Mouse (Mus musculus): ENCODE measurements around the gene Mgat5. TPM values are rescaled to one million over a fixed set of nuclear protein-coding genes. Genes with fewer than 3 reads are reported as not detected.

Mgat5 gene
- polyA plus RNA-seq, 1 experiment, result 4.9 TPM

DNA sequence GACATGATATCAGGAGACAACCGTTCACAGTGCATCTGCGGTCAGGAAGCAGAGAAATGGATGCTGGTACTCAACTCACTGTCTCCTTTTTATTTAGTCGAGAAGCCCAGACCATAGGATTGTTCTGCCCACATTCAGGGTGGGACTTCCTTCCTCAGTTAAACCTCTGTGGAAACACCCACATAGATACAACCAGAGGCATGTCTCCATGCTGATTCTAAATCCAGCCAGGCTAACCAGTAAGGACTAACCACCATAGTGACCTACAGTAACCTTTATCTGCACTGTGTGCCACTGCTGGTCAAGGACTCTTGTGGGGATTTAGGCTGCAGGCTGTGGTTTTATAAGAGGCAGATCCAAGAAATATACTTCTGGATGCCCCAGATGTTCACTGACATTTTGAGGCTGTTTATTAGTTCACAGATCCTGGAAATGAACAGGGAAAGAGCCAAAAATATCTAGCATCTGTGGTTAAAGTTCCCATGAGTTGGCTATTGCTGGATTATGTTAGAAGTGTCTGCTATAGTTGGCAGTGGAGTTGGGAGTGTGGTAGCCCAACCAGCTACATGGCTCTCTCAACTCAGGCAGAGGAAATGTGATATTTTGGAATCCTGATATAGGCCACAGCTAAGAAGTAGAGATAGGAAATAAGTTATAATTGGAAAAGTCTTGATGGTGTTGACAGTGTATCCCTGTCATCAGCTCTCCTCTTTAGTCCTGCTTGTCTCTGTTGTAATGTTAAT lies 143.2 kb downstream of the Mgat5 start:
- TF ChIP-seq POLR2A (IDR thresholded peaks at IDR 0.05; ENCODE audit: low read depth, low read length) (no peak), CTCF (IDR thresholded peaks at IDR 0.05; ENCODE audit: extremely low read depth, insufficient read depth, insufficient read length, insufficient replicate concordance) (no peak)
- no peaks in the 10 kb centered on the region for H3K36me3 ChIP-seq (ENCODE audit: control insufficient read depth, insufficient read depth, low read length)
- H3K4me1 ChIP-seq (ENCODE audit: control insufficient read depth, insufficient read depth, insufficient read length), result peaks cover 19% of the 10 kb centered on the region; the same call in 1 of the 2 replicates
- DNase-seq (ENCODE audit: low read depth in 1 of 2, low spot score in 2 of 2), result no peak
- H3K4me3 ChIP-seq (ENCODE audit: extremely low read depth, insufficient read depth, insufficient read length), result no peak overlapping the region
- no peaks in the 10 kb centered on the region for H3K27me3 ChIP-seq (ENCODE audit: control insufficient read depth, insufficient read depth, low read length)
- 39% methylated on average over 3 of the region's 3 CpGs for WGBS
- no peak overlapping the region for H3K27ac ChIP-seq (ENCODE audit: insufficient read depth, low read length)

DNA sequence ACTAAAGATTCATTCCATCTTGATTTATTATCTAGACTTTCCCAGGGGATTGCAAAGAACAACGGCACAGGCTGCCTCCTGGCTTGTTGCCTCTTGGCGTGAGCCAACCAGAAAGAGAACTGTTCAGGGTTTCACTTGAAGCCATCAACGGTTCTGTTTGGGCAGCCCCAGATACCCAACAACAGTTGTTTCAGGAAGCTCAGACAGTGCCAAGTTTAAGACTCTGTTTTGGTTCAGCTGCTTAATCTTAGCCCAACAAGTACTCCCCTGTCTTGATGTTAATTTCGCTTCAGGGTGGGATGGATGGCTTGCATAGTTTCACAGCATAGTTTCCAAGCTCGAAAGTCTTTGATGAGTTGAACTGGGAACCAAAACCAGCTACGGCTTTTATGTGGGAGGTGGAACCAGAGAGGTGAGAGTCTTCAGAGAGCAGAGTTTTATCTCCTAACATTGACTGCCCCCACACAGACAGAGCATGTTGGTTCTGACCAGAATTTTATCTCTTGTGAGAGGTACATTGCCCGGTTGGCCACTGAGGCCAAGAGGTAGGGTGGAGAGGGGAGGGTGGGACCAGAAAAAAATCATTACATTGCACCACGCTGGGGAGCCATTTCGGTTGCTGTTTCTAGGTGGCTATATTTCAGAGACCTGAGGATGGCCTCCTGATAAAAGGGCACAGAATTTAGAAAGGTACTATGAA lies 144.0 kb downstream of the Mgat5 start:
- Histone ChIP-seq H3K27ac (ENCODE audit: insufficient read depth, low read length) (no peak overlapping the region), H3K4me3 (ENCODE audit: extremely low read depth, insufficient read depth, insufficient read length) (no peak overlapping the region), H3K36me3 (ENCODE audit: control insufficient read depth, insufficient read depth, low read length) (no peaks in the 10 kb centered on the region), H3K27me3 (ENCODE audit: control insufficient read depth, insufficient read depth, low read length) (no peaks in the 10 kb centered on the region), H3K4me1 (ENCODE audit: control insufficient read depth, insufficient read depth, insufficient read length) (peaks cover 19% of the 10 kb centered on the region; the same call in 1 of the 2 replicates)
- no peak for TF ChIP-seq CTCF (IDR thresholded peaks at IDR 0.05; ENCODE audit: extremely low read depth, insufficient read depth, insufficient read length, insufficient replicate concordance)
- no peak for TF ChIP-seq POLR2A (IDR thresholded peaks at IDR 0.05; ENCODE audit: low read depth, low read length)
- 37% methylated on average over 9 of the region's 9 CpGs for WGBS
- peak in 1 of 2 experiments; percentile 17 for DNase-seq (ENCODE audit: low read depth in 1 of 2, low spot score in 2 of 2)

GRCm38 (mm10) chr1:127351380-127352057 lies 146.7 kb downstream of the Mgat5 start:
- Histone ChIP-seq H3K27ac (ENCODE audit: insufficient read depth, low read length) (no peak overlapping the region), H3K27me3 (ENCODE audit: control insufficient read depth, insufficient read depth, low read length) (no peaks in the 10 kb centered on the region), H3K4me3 (ENCODE audit: extremely low read depth, insufficient read depth, insufficient read length) (no peak overlapping the region), H3K4me1 (ENCODE audit: control insufficient read depth, insufficient read depth, insufficient read length) (peaks cover 7% of the 10 kb centered on the region; the same call in 1 of the 2 replicates), H3K36me3 (ENCODE audit: control insufficient read depth, insufficient read depth, low read length) (no peaks in the 10 kb centered on the region)
- 92% methylated on average over 12 of the region's 12 CpGs for WGBS
- no peak for TF ChIP-seq CTCF (IDR thresholded peaks at IDR 0.05; ENCODE audit: extremely low read depth, insufficient read depth, insufficient read length, insufficient replicate concordance)
- no peak for DNase-seq (ENCODE audit: low read depth in 1 of 2, low spot score in 2 of 2)

GRCm38 (mm10) chr1:127352131-127352793 lies 147.4 kb downstream of the Mgat5 start:
- TF ChIP-seq CTCF (IDR thresholded peaks at IDR 0.05; ENCODE audit: extremely low read depth, insufficient read depth, insufficient read length, insufficient replicate concordance) (no peak), POLR2A (IDR thresholded peaks at IDR 0.05; ENCODE audit: low read depth, low read length) (no peak)
- H3K27ac ChIP-seq (ENCODE audit: insufficient read depth, low read length), result no peak overlapping the region
- H3K36me3 ChIP-seq (ENCODE audit: control insufficient read depth, insufficient read depth, low read length), result no peaks in the 10 kb centered on the region
- H3K27me3 ChIP-seq (ENCODE audit: control insufficient read depth, insufficient read depth, low read length), result no peaks in the 10 kb centered on the region
- no peak overlapping the region for H3K4me3 ChIP-seq (ENCODE audit: extremely low read depth, insufficient read depth, insufficient read length)
- peaks cover 7% of the 10 kb centered on the region; the same call in 1 of the 2 replicates for H3K4me1 ChIP-seq (ENCODE audit: control insufficient read depth, insufficient read depth, insufficient read length)
- WGBS, result 83% methylated on average over 4 of the region's 4 CpGs
- DNase-seq (ENCODE audit: low read depth in 1 of 2, low spot score in 2 of 2), result no peak

DNA sequence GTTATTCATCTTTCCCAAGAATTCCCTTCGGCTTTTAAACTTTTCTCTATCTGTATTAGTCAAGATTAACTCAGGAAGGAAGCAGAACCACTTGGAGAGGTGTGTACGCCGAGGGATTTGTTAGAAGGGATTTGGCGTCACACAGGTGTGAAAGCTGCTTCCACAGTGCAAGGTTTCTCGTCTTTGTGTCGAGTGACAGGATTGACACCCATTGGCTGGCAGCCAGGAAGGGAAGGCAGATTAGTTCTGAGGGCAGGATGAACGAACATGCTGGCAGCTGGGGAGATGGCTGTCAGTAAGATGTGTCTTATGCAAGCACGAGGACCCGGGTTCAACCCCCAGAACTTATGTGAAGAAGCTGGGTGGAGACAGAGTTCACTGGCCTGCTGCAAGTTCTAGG lies 148.6 kb downstream of the Mgat5 start:
- Histone ChIP-seq H3K27me3 (ENCODE audit: control insufficient read depth, insufficient read depth, low read length) (no peaks in the 10 kb centered on the region), H3K36me3 (ENCODE audit: control insufficient read depth, insufficient read depth, low read length) (no peaks in the 10 kb centered on the region), H3K4me3 (ENCODE audit: extremely low read depth, insufficient read depth, insufficient read length) (no peak overlapping the region), H3K4me1 (ENCODE audit: control insufficient read depth, insufficient read depth, insufficient read length) (peaks cover 7% of the 10 kb centered on the region; the same call in 1 of the 2 replicates), H3K27ac (ENCODE audit: insufficient read depth, low read length) (no peak overlapping the region)
- no peak for DNase-seq (ENCODE audit: low read depth in 1 of 2, low spot score in 2 of 2)
- TF ChIP-seq CTCF (IDR thresholded peaks at IDR 0.05; ENCODE audit: extremely low read depth, insufficient read depth, insufficient read length, insufficient replicate concordance), result no peak
- TF ChIP-seq POLR2A (IDR thresholded peaks at IDR 0.05; ENCODE audit: low read depth, low read length), result no peak
- 71% methylated on average over 9 of the region's 9 CpGs for WGBS

DNA sequence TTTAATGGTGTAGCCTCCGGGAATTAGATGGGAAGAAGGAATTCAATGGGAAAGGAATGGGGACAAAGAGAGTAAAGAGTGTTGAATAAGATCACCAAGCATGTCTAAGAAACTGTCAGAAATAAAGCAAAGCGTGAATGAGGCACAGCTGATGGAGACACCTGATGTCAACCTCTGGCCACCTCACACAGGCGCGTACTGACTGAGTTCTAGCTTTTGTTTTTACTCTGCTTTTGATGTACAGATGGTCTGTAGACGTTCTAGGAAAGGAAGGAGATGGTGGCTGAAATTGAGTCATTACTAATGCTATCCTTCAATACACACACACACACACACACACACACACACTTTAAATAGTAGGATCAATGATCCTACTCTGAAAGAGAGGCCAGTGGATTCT lies 149.3 kb downstream of the Mgat5 start:
- no peak for DNase-seq (ENCODE audit: low read depth in 1 of 2, low spot score in 2 of 2)
- TF ChIP-seq POLR2A (IDR thresholded peaks at IDR 0.05; ENCODE audit: low read depth, low read length) (no peak), CTCF (IDR thresholded peaks at IDR 0.05; ENCODE audit: extremely low read depth, insufficient read depth, insufficient read length, insufficient replicate concordance) (no peak)
- Histone ChIP-seq H3K27me3 (ENCODE audit: control insufficient read depth, insufficient read depth, low read length) (no peaks in the 10 kb centered on the region), H3K4me1 (ENCODE audit: control insufficient read depth, insufficient read depth, insufficient read length) (no peaks in the 10 kb centered on the region), H3K36me3 (ENCODE audit: control insufficient read depth, insufficient read depth, low read length) (no peaks in the 10 kb centered on the region), H3K27ac (ENCODE audit: insufficient read depth, low read length) (no peak overlapping the region), H3K4me3 (ENCODE audit: extremely low read depth, insufficient read depth, insufficient read length) (no peak overlapping the region)
- WGBS, result 89% methylated on average over 5 of the region's 5 CpGs

Data from spleen, adult 2 months (tissue).